ENCODE assay signal across 24 mouse cellular contexts in genomic region chr14:54802428-54802827, GRCm38 (mm10). TPM values are rescaled to one million over a fixed set of nuclear protein-coding genes. Genes with fewer than 3 reads are reported as not detected.
A peak's percentile ranks its signal among the peaks of the same experiment; 100 is the strongest.
DNase-seq lines count a peak whose midpoint lies in the region; ATAC-seq lines count a peak whose summit lies in the region.
"Had no signal": no experiment of that assay in that cellular context is flagged by ENCODE, and none has a peak within 500 bp of the region (broad histone marks: within the 10 kb centered on the region; RNA-seq: fewer than 3 reads in every experiment).

No protein-coding gene starts in this region.

- H3K9me3 ChIP-seq in intestine, embryonic 16.5 days (ENCODE audit: control insufficient read depth, low read length) = no peaks in the 10 kb centered on the region
- H3K9me3 ChIP-seq in intestine, embryonic 15.5 days = no peaks in the 10 kb centered on the region
- H3K9me3 ChIP-seq: embryonic facial prominence, embryonic 10.5 days; forebrain, embryonic 10.5 days; heart, embryonic 12.5 days; hindbrain, embryonic 10.5 days; hindbrain, embryonic 15.5 days had no signal

- no peaks in the 10 kb centered on the region for H3K27me3 ChIP-seq in intestine, embryonic 16.5 days (replicated peaks; ENCODE audit: control insufficient read depth, insufficient read depth, low read length)
- H3K27me3 ChIP-seq in intestine, embryonic 15.5 days (replicated peaks) = no peaks in the 10 kb centered on the region
- H3K27me3 ChIP-seq: heart, embryonic 12.5 days; hindbrain, embryonic 15.5 days had no signal

- DNase-seq in brain, adult 2 months (ENCODE audit: low read depth, low spot score) = peak; percentile 17
- no peak for DNase-seq in urinary bladder, adult 18-20 months (ENCODE audit: low spot score in 2 of 2)
- no peak for DNase-seq in thymus, adult 18-20 months
- no peak for DNase-seq in urinary bladder, postnatal 14 days (ENCODE audit: low spot score)
- DNase-seq: adrenal gland, postnatal 14 days; cerebellum, adult 18-20 months; cerebellum, adult 9-11 months; cerebellum, postnatal 36 days; gastrocnemius, postnatal 36 days; heart, adult 2 months had no signal

- no peak overlapping the region for H3K4me3 ChIP-seq in intestine, embryonic 16.5 days (ENCODE audit: low read length)
- H3K4me3 ChIP-seq in intestine, embryonic 15.5 days (replicated peaks) = no peak overlapping the region
- H3K4me3 ChIP-seq: embryonic facial prominence, embryonic 10.5 days; forebrain, embryonic 10.5 days; heart, adult 2 months; heart, embryonic 12.5 days; hindbrain, embryonic 10.5 days; hindbrain, embryonic 15.5 days had no signal

- H3K27ac ChIP-seq in intestine, embryonic 16.5 days (ENCODE audit: low read length) = no peak overlapping the region
- H3K27ac ChIP-seq in intestine, embryonic 15.5 days = no peak overlapping the region
- H3K27ac ChIP-seq: embryonic facial prominence, embryonic 10.5 days; forebrain, embryonic 10.5 days; heart, adult 2 months; hindbrain, embryonic 10.5 days; hindbrain, embryonic 15.5 days had no signal

- H3K4me2 ChIP-seq in intestine, embryonic 16.5 days (ENCODE audit: low read depth, low read length) = no peak overlapping the region
- no peak overlapping the region for H3K4me2 ChIP-seq in intestine, embryonic 15.5 days (replicated peaks)
- H3K4me2 ChIP-seq: heart, embryonic 12.5 days; hindbrain, embryonic 15.5 days had no signal

- ATAC-seq in intestine, embryonic 16.5 days = peak; percentile 47; the same call in 1 of the 2 replicates
- no peak for ATAC-seq in intestine, embryonic 15.5 days
- 0 out of 2 replicates have a peak, but pooled peaks have one; percentile 22 for ATAC-seq in granulocyte monocyte progenitor cell, adult 5-6 weeks (replicated peaks; ENCODE audit: poor library complexity, severe bottlenecking)
- ATAC-seq: activated CD4-positive, CD25-positive, alpha-beta regulatory T cell, adult 4 months; forebrain, embryonic 14.5 days; Patski had no signal

- WGBS in intestine, embryonic 16.5 days = 65% methylated on average over 4 of the region's 4 CpGs
- 60% methylated on average over 4 of the region's 4 CpGs for WGBS in intestine, embryonic 15.5 days

- H3K4me1 ChIP-seq in intestine, embryonic 16.5 days (ENCODE audit: control insufficient read depth, insufficient read depth, low read length) = peaks cover 9% of the 10 kb centered on the region; the same call in 1 of the 2 replicates
- H3K4me1 ChIP-seq in intestine, embryonic 15.5 days (replicated peaks) = peaks cover 3% of the 10 kb centered on the region; the same call in 1 of the 2 replicates
- H3K4me1 ChIP-seq: embryonic facial prominence, embryonic 10.5 days; forebrain, embryonic 10.5 days; hindbrain, embryonic 10.5 days; hindbrain, embryonic 15.5 days had no signal

- H3K36me3 ChIP-seq in intestine, embryonic 16.5 days (ENCODE audit: control insufficient read depth, insufficient read depth, low read length) = no peaks in the 10 kb centered on the region
- H3K36me3 ChIP-seq in intestine, embryonic 15.5 days = no peaks in the 10 kb centered on the region
- H3K36me3 ChIP-seq: embryonic facial prominence, embryonic 10.5 days; forebrain, embryonic 10.5 days; heart, embryonic 12.5 days; hindbrain, embryonic 10.5 days; hindbrain, embryonic 15.5 days had no signal

- no peak overlapping the region for H3K9ac ChIP-seq in intestine, embryonic 16.5 days (ENCODE audit: low read depth, low read length)
- H3K9ac ChIP-seq in intestine, embryonic 15.5 days = no peak overlapping the region
- H3K9ac ChIP-seq: heart, embryonic 12.5 days; hindbrain, embryonic 15.5 days had no signal

RNA-seq across cellular contexts. Expression of gene Rnf212b, which starts 11.5 kb away (rescaled TPM):
- polyA plus RNA-seq in intestine, embryonic 16.5 days (2015; fragmentation: Nextera tagmentation; extraction: Ambion mirVana) = 0.13 TPM in 1 of 2 replicates, not detected in the other
- polyA plus RNA-seq in intestine, embryonic 15.5 days (2015; fragmentation: Nextera tagmentation; extraction: Ambion mirVana) = not detected in 2 replicates
- total RNA-seq in granulocyte monocyte progenitor cell, adult 5-6 weeks (2014; fragmentation: Nextera tagmentation) = not detected in 2 replicates
- total RNA-seq in granulocyte monocyte progenitor cell, adult 5-6 weeks (2017) = not detected in 2 replicates
- total RNA-seq: adrenal gland, postnatal 14 days; heart, adult 2 months; heart, postnatal 25 days had no signal
- polyA plus RNA-seq: activated CD4-positive, CD25-positive, alpha-beta regulatory T cell, adult 4 months; embryonic facial prominence, embryonic 10.5 days; embryonic facial prominence, embryonic 14.5 days; forebrain, embryonic 10.5 days; forebrain, embryonic 14.5 days; heart, embryonic 12.5 days; heart, embryonic 16.5 days; hindbrain, embryonic 10.5 days; hindbrain, embryonic 15.5 days; Patski had no signal

RNA-seq across cellular contexts. Expression of gene Slc7a8, which starts 20.7 kb away (rescaled TPM):
- 45.7 and 60.3 TPM in 2 replicates for polyA plus RNA-seq in intestine, embryonic 16.5 days (2015; fragmentation: Nextera tagmentation; extraction: Ambion mirVana)
- polyA plus RNA-seq in intestine, embryonic 15.5 days (2015; fragmentation: Nextera tagmentation; extraction: Ambion mirVana) = 30.9 and 33.0 TPM in 2 replicates
- total RNA-seq in granulocyte monocyte progenitor cell, adult 5-6 weeks (2014; fragmentation: Nextera tagmentation) = 7.6 and 8.3 TPM in 2 replicates
- total RNA-seq in granulocyte monocyte progenitor cell, adult 5-6 weeks (2017) = 2.0 and 3.2 TPM in 2 replicates
- polyA plus RNA-seq: activated CD4-positive, CD25-positive, alpha-beta regulatory T cell, adult 4 months had no signal
